Mouse (Mus musculus) G1E (cell line): ENCODE measurements around the gene Kcna7. TPM values are rescaled to one million over a fixed set of nuclear protein-coding genes. Genes with fewer than 3 reads are reported as not detected.

Source experiments
- ATAC-seq: 2 replicates; pipeline ENCODE4 v1.8.0; 2016; ENCODE audit warnings: mild to moderate bottlenecking; ENCODE audit not compliant: insufficient number of reproducible peaks, poor library complexity, low FRiP score, severe bottlenecking; ENCODE audit errors: extremely low read depth
- DNase-seq: peaks from one replicate; pipeline ENCODE4 v3.0.0; 2012; ENCODE audit warnings: low spot score
- H3K27me3 ChIP-seq: 2 replicates; pipeline ENCODE4 v1.6.1; 2012; ENCODE audit warnings: mild to moderate bottlenecking, low read length, inconsistent platforms; ENCODE audit not compliant: insufficient read depth
- H3K36me3 ChIP-seq: replicated peaks from 2 replicates; pipeline ENCODE3; 2012; ENCODE audit warnings: mild to moderate bottlenecking, inconsistent platforms
- H3K4me1 ChIP-seq: 2 replicates; pipeline ENCODE4 v1.6.1; 2012; ENCODE audit warnings: low read depth, low read length, inconsistent platforms, mixed read lengths; ENCODE audit not compliant: insufficient read depth
- H3K4me3 ChIP-seq: 2 replicates; pipeline ENCODE4 v1.5.1; 2012; ENCODE audit warnings: low read depth, mild to moderate bottlenecking, inconsistent platforms, low read length, moderate library complexity, mixed read lengths
- H3K9me3 ChIP-seq: replicated peaks from 2 replicates; pipeline ENCODE4 v1.6.1; 2012; ENCODE audit warnings: inconsistent platforms
- CTCF ChIP-seq: IDR thresholded peaks from 2 replicates; pipeline ENCODE4 v1.5.1; 2012; ENCODE audit warnings: low read depth, low read length, inconsistent platforms, mixed read lengths
- GATA1 ChIP-seq: IDR thresholded peaks from 2 replicates; pipeline ENCODE4 v1.6.1; 2012; ENCODE audit warnings: borderline replicate concordance, low read length, inconsistent platforms, mixed read lengths
- GATA2 ChIP-seq: IDR thresholded peaks from 2 replicates; pipeline ENCODE4 v1.6.1; 2012; ENCODE audit warnings: low read depth, low read length, inconsistent platforms, borderline replicate concordance
- POLR2AphosphoS5 ChIP-seq: IDR thresholded peaks from 2 replicates; pipeline ENCODE4 v1.6.1; 2012; ENCODE audit warnings: low read depth, low read length, inconsistent platforms; ENCODE audit not compliant: insufficient replicate concordance
- TAL1 ChIP-seq: conservative IDR thresholded peaks from 2 replicates; pipeline ENCODE4 v1.6.1; 2012; ENCODE audit warnings: low read depth, low read length, inconsistent platforms, mixed read lengths
- polyA plus RNA-seq: library from polyadenylated mRNA; stranded (reverse); fragments of >175 nt; gene quantifications from 2 replicates; pipeline ENCODE4 v1.2.3, GENCODE M21; 2012
- total RNA-seq, 2 experiments: library from RNA; stranded (forward) in 1 of 2; stranded (reverse) in 1 of 2; fragments of 200-1000 nt in 1 of 2; fragments of >200 nt in 1 of 2; fragmentation: Nextera tagmentation in 1 of 2; gene quantifications; 2 replicates each; pipeline ENCODE4 v1.2.3; 2014 to 2017

Gene Kcna7
- total and polyA plus RNA-seq, 3 experiments = 0.05 TPM; not detected in 2

DNA sequence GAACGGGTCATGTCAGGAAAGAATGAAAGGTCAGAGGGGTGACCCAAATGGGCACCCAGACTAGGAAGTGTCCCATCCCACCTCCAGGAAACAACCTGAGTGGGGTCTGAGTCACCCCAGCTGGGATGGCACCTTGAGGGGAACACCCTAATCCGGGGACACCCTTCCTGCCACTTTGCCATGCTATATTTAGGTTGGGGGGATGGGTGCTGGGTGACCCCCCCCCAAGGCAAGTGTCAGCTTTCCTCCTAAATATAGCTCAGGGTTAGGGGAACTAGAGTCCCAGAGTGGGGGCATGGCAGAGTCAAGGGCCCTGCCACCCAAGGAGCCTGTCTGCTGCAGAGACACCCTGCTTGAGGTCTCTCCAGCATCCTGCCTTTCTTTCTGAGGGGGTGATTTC lies 7.0 kb downstream of the Kcna7 start:
- Histone ChIP-seq H3K9me3 (no peaks in the 10 kb centered on the region), H3K36me3 (no peaks in the 10 kb centered on the region), H3K4me3 (no peak overlapping the region), H3K4me1 (peaks cover 30% of the 10 kb centered on the region), H3K27me3 (peaks cover 88% of the 10 kb centered on the region)
- ATAC-seq (no peak), DNase-seq (no peak)
- TF ChIP-seq GATA1 (no peak), CTCF (no peak), GATA2 (no peak), TAL1 (no peak), POLR2AphosphoS5 (no peak)

- H3K27me3 ChIP-seq = peaks cover 90% of the 10 kb centered on the region
These were observed 7.8 kb downstream of the Kcna7 start, which contains the start of gene Ntf5 for GRCm38 (mm10) chr7:45413113-45413863. TSS of gene Ntf5 (plus strand) at chr7:45413695.

GRCm38 (mm10) chr7:45413864-45414739 lies 8.6 kb downstream of the Kcna7 start:
- ATAC-seq = no peak

More at GRCm38 (mm10) chr7:45413113-45413863, 7.8 kb downstream of the Kcna7 start, which contains the start of gene Ntf5:
- DNase-seq (peak; percentile 67), ATAC-seq (no peak)
- Histone ChIP-seq H3K9me3 (no peaks in the 10 kb centered on the region), H3K36me3 (no peaks in the 10 kb centered on the region), H3K4me3 (peak within 1 kb of the TSS; percentile 70), H3K4me1 (peaks cover 33% of the 10 kb centered on the region)
- TF ChIP-seq TAL1 = no peak
- no peak for TF ChIP-seq GATA2
- TF ChIP-seq GATA1 = no peak
- TF ChIP-seq CTCF = no peak
- TF ChIP-seq POLR2AphosphoS5 = no peak

DNA sequence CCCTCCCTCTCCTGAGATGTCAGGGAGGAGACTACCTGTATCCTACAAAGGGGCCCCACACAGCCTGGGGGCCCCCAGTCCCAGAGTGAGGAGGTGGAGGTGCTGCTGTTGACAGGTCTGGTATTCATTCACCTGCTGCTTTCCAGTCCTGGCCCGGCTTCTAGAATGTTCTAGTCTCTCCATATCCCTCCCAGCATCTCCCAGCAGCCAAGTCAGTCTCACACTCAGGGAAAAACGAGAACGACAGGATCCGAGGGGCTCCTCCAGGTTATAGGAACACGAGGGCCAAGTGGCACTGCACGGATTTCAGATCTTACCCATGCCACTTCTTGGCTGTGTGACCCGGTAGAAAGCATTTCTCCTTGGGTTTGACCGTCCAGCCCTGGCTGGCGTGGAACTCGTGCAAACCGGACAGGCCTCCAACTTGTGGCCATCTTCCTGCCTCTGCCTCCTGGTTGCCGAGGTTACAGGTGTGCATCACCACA lies 9.3 kb downstream of the Kcna7 start:
- peaks cover 6% of the 10 kb centered on the region for H3K36me3 ChIP-seq
- ATAC-seq (no peak), DNase-seq (no peak)
- peaks cover 83% of the 10 kb centered on the region for H3K27me3 ChIP-seq
- peaks cover 40% of the 10 kb centered on the region for H3K4me1 ChIP-seq
- no peaks in the 10 kb centered on the region for H3K9me3 ChIP-seq
- no peak for TF ChIP-seq CTCF
- TF ChIP-seq TAL1 = no peak
- no peak for TF ChIP-seq GATA2
- TF ChIP-seq GATA1 = no peak
- no peak for TF ChIP-seq POLR2AphosphoS5
- H3K4me3 ChIP-seq = no peak overlapping the region; the same call in 1 of the 2 replicates

More at GRCm38 (mm10) chr7:45413864-45414739, 8.6 kb downstream of the Kcna7 start:
- peak overlapping the region; percentile 70 for H3K4me3 ChIP-seq
- H3K9me3 ChIP-seq = no peaks in the 10 kb centered on the region
- H3K4me1 ChIP-seq = peaks cover 36% of the 10 kb centered on the region
- TF ChIP-seq CTCF (no peak), POLR2AphosphoS5 (no peak), GATA1 (no peak), GATA2 (no peak), TAL1 (no peak)
- DNase-seq = no peak
- H3K36me3 ChIP-seq = peaks cover 2% of the 10 kb centered on the region
- H3K27me3 ChIP-seq = peaks cover 90% of the 10 kb centered on the region

GRCm38 (mm10) chr7:45415636-45416035 lies 10.2 kb downstream of the Kcna7 start:
- peaks cover 75% of the 10 kb centered on the region for H3K27me3 ChIP-seq
- TF ChIP-seq CTCF = no peak
- no peak for TF ChIP-seq GATA1
- no peak for TF ChIP-seq POLR2AphosphoS5
- TF ChIP-seq GATA2 = no peak
- no peak for TF ChIP-seq TAL1
- DNase-seq (no peak), ATAC-seq (no peak)
- peaks cover 43% of the 10 kb centered on the region for H3K4me1 ChIP-seq
- no peaks in the 10 kb centered on the region for H3K9me3 ChIP-seq
- H3K36me3 ChIP-seq = peaks cover 14% of the 10 kb centered on the region
- peak overlapping the region; percentile 60; the same call in 1 of the 2 replicates for H3K4me3 ChIP-seq
